Mouse (Mus musculus) lung, adult 2 months (tissue): ENCODE data around the gene Mtx3.

Experiments
- CTCF ChIP-seq: fragments of 200-500 bp; IDR thresholded peaks from 2 replicates; pipeline ENCODE4 v1.5.1; 2011; ENCODE audit warnings: mild to moderate bottlenecking, low read length, control low read depth; ENCODE audit not compliant: insufficient read depth
- POLR2A ChIP-seq: fragments of 200-500 bp; IDR thresholded peaks from 2 replicates; pipeline ENCODE4 v1.6.1; 2011; ENCODE audit warnings: low read depth, mild to moderate bottlenecking, control low read depth, low read length, borderline replicate concordance; ENCODE audit errors: extremely low read depth

GRCm38 (mm10) chr13:92858808-92859207 is 14.2 kb downstream of the Mtx3 start:
- no peak for TF ChIP-seq CTCF
- no peak for TF ChIP-seq POLR2A
